8 mouse cellular contexts compared by ENCODE assay signal in genomic region chr17:24454756-24455522, GRCm38 (mm10). TPM values are rescaled to one million over a fixed set of nuclear protein-coding genes. Genes with fewer than 3 reads are reported as not detected.
DNase-seq lines count a peak whose midpoint lies in the region; ATAC-seq and TF ChIP-seq lines count a peak whose summit lies in the region.

No protein-coding gene starts in this region.

- H3K4me2 ChIP-seq in embryonic facial prominence, embryonic 13.5 days = peak overlapping the region; percentile 65
- H3K4me2 ChIP-seq in limb, embryonic 13.5 days (replicated peaks) = peak overlapping the region; percentile 78
- peak overlapping the region; percentile 78 for H3K4me2 ChIP-seq in midbrain, embryonic 16.5 days (ENCODE audit: low read length)

- H3K9me3 ChIP-seq in embryonic facial prominence, embryonic 13.5 days = no peaks in the 10 kb centered on the region
- no peaks in the 10 kb centered on the region for H3K9me3 ChIP-seq in limb, embryonic 13.5 days
- H3K9me3 ChIP-seq in midbrain, embryonic 16.5 days (replicated peaks; ENCODE audit: control insufficient read depth, low read length, poor library complexity, severe bottlenecking) = no peaks in the 10 kb centered on the region

- H3K27me3 ChIP-seq in embryonic facial prominence, embryonic 13.5 days = no peaks in the 10 kb centered on the region
- no peaks in the 10 kb centered on the region for H3K27me3 ChIP-seq in heart, adult 2 months (ENCODE audit: control insufficient read depth, insufficient read depth, low read length)
- H3K27me3 ChIP-seq in limb, embryonic 13.5 days = no peaks in the 10 kb centered on the region
- H3K27me3 ChIP-seq in midbrain, embryonic 16.5 days (ENCODE audit: control insufficient read depth, insufficient read depth, low read depth, low read length) = no peaks in the 10 kb centered on the region

- H3K27ac ChIP-seq in embryonic facial prominence, embryonic 13.5 days = peak overlapping the region; percentile 97
- H3K27ac ChIP-seq in heart, adult 2 months = peak overlapping the region; percentile 97
- H3K27ac ChIP-seq in limb, embryonic 13.5 days = peak overlapping the region; percentile 95
- peak overlapping the region; percentile 93 for H3K27ac ChIP-seq in midbrain, embryonic 16.5 days (ENCODE audit: low read length)

- peak overlapping the region; percentile 87 for H3K4me3 ChIP-seq in embryonic facial prominence, embryonic 13.5 days
- H3K4me3 ChIP-seq in heart, adult 2 months = peak overlapping the region; percentile 86
- H3K4me3 ChIP-seq in limb, embryonic 13.5 days = peak overlapping the region; percentile 85
- peak overlapping the region; percentile 72 for H3K4me3 ChIP-seq in midbrain, embryonic 16.5 days (ENCODE audit: low read depth, low read length)

- H3K36me3 ChIP-seq in embryonic facial prominence, embryonic 13.5 days = peaks cover 17% of the 10 kb centered on the region
- H3K36me3 ChIP-seq in heart, adult 2 months (ENCODE audit: control insufficient read depth, insufficient read depth, low read length) = peaks cover 3% of the 10 kb centered on the region; the same call in 1 of the 2 replicates
- peaks cover 23% of the 10 kb centered on the region for H3K36me3 ChIP-seq in limb, embryonic 13.5 days
- H3K36me3 ChIP-seq in midbrain, embryonic 16.5 days (ENCODE audit: control insufficient read depth, insufficient read depth, low read length) = peaks cover 12% of the 10 kb centered on the region; the same call in 1 of the 2 replicates

- peaks cover 14% of the 10 kb centered on the region for H3K4me1 ChIP-seq in embryonic facial prominence, embryonic 13.5 days
- peaks cover 3% of the 10 kb centered on the region for H3K4me1 ChIP-seq in heart, adult 2 months (ENCODE audit: control insufficient read depth, insufficient read depth, low read length)
- H3K4me1 ChIP-seq in limb, embryonic 13.5 days = peaks cover 17% of the 10 kb centered on the region
- peaks cover 14% of the 10 kb centered on the region for H3K4me1 ChIP-seq in midbrain, embryonic 16.5 days (ENCODE audit: control insufficient read depth, insufficient read depth, low read length)

- DNase-seq in 3134 (ENCODE audit: extremely low read depth, insufficient read length, low spot score) = peak; percentile 98
- peak; percentile 99 to 100 for DNase-seq in adrenal gland, postnatal 36 days
- DNase-seq in heart, adult 2 months = peak; percentile 99
- DNase-seq in kidney, adult 8-10 months = peak; percentile 99
- DNase-seq in spleen, postnatal 10 days (ENCODE audit: low spot score in 2 of 2) = peak; percentile 100

- TF ChIP-seq EP300 in heart, adult 2 months (IDR thresholded peaks at IDR 0.05; ENCODE audit: insufficient read depth, low read depth, low read length) = peak; percentile 71

- peak; percentile 90 for TF ChIP-seq POLR2A in heart, adult 2 months (IDR thresholded peaks at IDR 0.05; ENCODE audit: insufficient read depth, low read depth, low read length)

- no peak for TF ChIP-seq CTCF in heart, adult 2 months (IDR thresholded peaks at IDR 0.05)

- peak overlapping the region; percentile 95 for H3K9ac ChIP-seq in embryonic facial prominence, embryonic 13.5 days
- H3K9ac ChIP-seq in heart, adult 2 months (ENCODE audit: low read depth, low read length) = peak overlapping the region; percentile 82
- peak overlapping the region; percentile 88 for H3K9ac ChIP-seq in limb, embryonic 13.5 days
- H3K9ac ChIP-seq in midbrain, embryonic 16.5 days (ENCODE audit: low read depth, low read length) = peak overlapping the region; percentile 82

- peak; percentile 91 for ATAC-seq in embryonic facial prominence, embryonic 13.5 days (ENCODE audit: insufficient number of reproducible peaks, insufficient read depth, low FRiP score, low TSS enrichment, low read depth)
- ATAC-seq in limb, embryonic 13.5 days (ENCODE audit: low FRiP score, low read depth) = peak; percentile 94
- peak; percentile 94 for ATAC-seq in midbrain, embryonic 16.5 days

- 0 out of 2 replicates have a peak, but pooled peaks cover 1% of the 10 kb centered on the region for H3K79me2 ChIP-seq in heart, adult 2 months (replicated peaks; ENCODE audit: control insufficient read depth, insufficient read depth, low read length)

- intact Hi-C loops in heart, adult 2 months (cut with DNase I) = loop anchor here (5.0 kb wide), 1 partner anchor 38 kb away; no protein-coding TSS in a partner anchor

- under 1% methylated on average over 67 of the region's 67 CpGs for WGBS in embryonic facial prominence, embryonic 13.5 days
- under 1% methylated on average over 67 of the region's 67 CpGs for WGBS in heart, adult 2 months
- under 1% methylated on average over 67 of the region's 67 CpGs for WGBS in limb, embryonic 13.5 days
- WGBS in midbrain, embryonic 16.5 days = under 1% methylated on average over 67 of the region's 67 CpGs

RNA-seq across cellular contexts. Expression of gene Dnase1l2, which starts 12.0 kb away (rescaled TPM):
- total RNA-seq in adrenal gland, postnatal 36 days (2021) = 1 to 10 TPM; 2.1 to 4.3 TPM
- polyA plus RNA-seq in embryonic facial prominence, embryonic 13.5 days (2015; fragmentation: Nextera tagmentation; extraction: Ambion mirVana) = 3.5 and 5.5 TPM in 2 replicates
- 1 to 10 TPM in 1 of 2 experiments, under 1 TPM in 1; 0.65 to 1.5 TPM for total RNA-seq in heart, adult 2 months (2021)
- 5.2 and 7.2 TPM in 2 replicates for polyA plus RNA-seq in heart, adult 2 months (2012; rRNA removed)
- 2.7 and 3.9 TPM in 2 replicates for polyA plus RNA-seq in limb, embryonic 13.5 days (2015; fragmentation: Nextera tagmentation; extraction: Ambion mirVana)
- polyA plus RNA-seq in midbrain, embryonic 16.5 days (2015; fragmentation: Nextera tagmentation; extraction: Ambion mirVana) = 7.9 and 9.9 TPM in 2 replicates

RNA-seq across cellular contexts. Expression of gene E4f1, which starts 15.2 kb away (rescaled TPM):
- 10 to 100 TPM; 16.8 to 20.2 TPM for total RNA-seq in adrenal gland, postnatal 36 days (2021)
- polyA plus RNA-seq in embryonic facial prominence, embryonic 13.5 days (2015; fragmentation: Nextera tagmentation; extraction: Ambion mirVana) = 44.4 and 46.4 TPM in 2 replicates
- 10 to 100 TPM; 10.2 to 10.3 TPM for total RNA-seq in heart, adult 2 months (2021)
- 43.6 and 43.7 TPM in 2 replicates for polyA plus RNA-seq in heart, adult 2 months (2012; rRNA removed)
- 38.3 and 45.7 TPM in 2 replicates for polyA plus RNA-seq in limb, embryonic 13.5 days (2015; fragmentation: Nextera tagmentation; extraction: Ambion mirVana)
- polyA plus RNA-seq in midbrain, embryonic 16.5 days (2015; fragmentation: Nextera tagmentation; extraction: Ambion mirVana) = 46.4 and 50.2 TPM in 2 replicates

RNA-seq across cellular contexts. Expression of gene Pgp, which starts 15.3 kb away (rescaled TPM):
- total RNA-seq in adrenal gland, postnatal 36 days (2021) = 10 to 100 TPM; 85.9 to 94.4 TPM
- polyA plus RNA-seq in embryonic facial prominence, embryonic 13.5 days (2015; fragmentation: Nextera tagmentation; extraction: Ambion mirVana) = 47.4 and 48.7 TPM in 2 replicates
- 10 to 100 TPM; 35.7 to 44.5 TPM for total RNA-seq in heart, adult 2 months (2021)
- 39.1 and 46.4 TPM in 2 replicates for polyA plus RNA-seq in heart, adult 2 months (2012; rRNA removed)
- 50.2 and 51.3 TPM in 2 replicates for polyA plus RNA-seq in limb, embryonic 13.5 days (2015; fragmentation: Nextera tagmentation; extraction: Ambion mirVana)
- 64.2 and 70.2 TPM in 2 replicates for polyA plus RNA-seq in midbrain, embryonic 16.5 days (2015; fragmentation: Nextera tagmentation; extraction: Ambion mirVana)

RNA-seq across cellular contexts. Expression of gene Bricd5, which starts 18.7 kb away (rescaled TPM):
- under 1 TPM; 0.30 to 0.46 TPM for total RNA-seq in adrenal gland, postnatal 36 days (2021)
- not detected in 2 replicates for polyA plus RNA-seq in embryonic facial prominence, embryonic 13.5 days (2015; fragmentation: Nextera tagmentation; extraction: Ambion mirVana)
- total RNA-seq in heart, adult 2 months (2021) = not detected
- polyA plus RNA-seq in heart, adult 2 months (2012; rRNA removed) = not detected in 2 replicates
- polyA plus RNA-seq in limb, embryonic 13.5 days (2015; fragmentation: Nextera tagmentation; extraction: Ambion mirVana) = not detected in 2 replicates
- polyA plus RNA-seq in midbrain, embryonic 16.5 days (2015; fragmentation: Nextera tagmentation; extraction: Ambion mirVana) = 0.40 TPM in 1 of 2 replicates, not detected in the other

RNA-seq across cellular contexts. Expression of gene Mlst8, which starts 23.9 kb away (rescaled TPM):
- total RNA-seq in adrenal gland, postnatal 36 days (2021) = 10 to 100 TPM; 22.8 to 24.3 TPM
- 32.5 and 33.2 TPM in 2 replicates for polyA plus RNA-seq in embryonic facial prominence, embryonic 13.5 days (2015; fragmentation: Nextera tagmentation; extraction: Ambion mirVana)
- total RNA-seq in heart, adult 2 months (2021) = 10 to 100 TPM in 1 of 2 experiments, 1 to 10 TPM in 1; 8.5 to 10.7 TPM
- 28.1 and 42.0 TPM in 2 replicates for polyA plus RNA-seq in heart, adult 2 months (2012; rRNA removed)
- polyA plus RNA-seq in limb, embryonic 13.5 days (2015; fragmentation: Nextera tagmentation; extraction: Ambion mirVana) = 33.1 and 35.6 TPM in 2 replicates
- 36.5 and 37.2 TPM in 2 replicates for polyA plus RNA-seq in midbrain, embryonic 16.5 days (2015; fragmentation: Nextera tagmentation; extraction: Ambion mirVana)

Comparison
In these comparisons a context has a peak if more than half of its experiments do, and no peak if none do; other contexts are left out.
1. Peak in every context shown above with its lines: DNase-seq, ATAC-seq, H3K4me3 ChIP-seq and H3K27ac ChIP-seq.